Comparison of ENCODE assay signal across 9 mouse cellular contexts in genomic region chr1:90592784-90593183, GRCm38 (mm10). TPM values are rescaled to one million over a fixed set of nuclear protein-coding genes. Genes with fewer than 3 reads are reported as not detected.
DNase-seq lines count a peak whose midpoint lies in the region; ATAC-seq and TF ChIP-seq lines count a peak whose summit lies in the region.
"Had no signal": no experiment of that assay in that cellular context is flagged by ENCODE, and none has a peak within 500 bp of the region (broad histone marks: within the 10 kb centered on the region; RNA-seq: fewer than 3 reads in every experiment).

No protein-coding gene starts in this region.

- TF ChIP-seq CTCF in hindbrain, postnatal 0 days (IDR thresholded peaks at IDR 0.05; ENCODE audit: low read depth) = peak; percentile 98
- peak; percentile 95 for TF ChIP-seq CTCF in small intestine, adult 2 months (IDR thresholded peaks at IDR 0.05; ENCODE audit: extremely low read depth, insufficient read length, insufficient replicate concordance, low read depth, low read length)

- H3K4me3 ChIP-seq in forebrain, embryonic 15.5 days = no peak overlapping the region
- H3K4me3 ChIP-seq in hindbrain, postnatal 0 days (ENCODE audit: low read length) = no peak overlapping the region
- H3K4me3 ChIP-seq in midbrain, embryonic 13.5 days (replicated peaks) = no peak overlapping the region
- H3K4me3 ChIP-seq in small intestine, adult 2 months (ENCODE audit: low read depth, low read length) = no peak overlapping the region
- H3K4me3 ChIP-seq: neural tube, embryonic 12.5 days had no signal

- DNase-seq in cerebellum, adult 11 months = peak; percentile 44
- DNase-seq in c-Kit-positive CD71-positive TER-119-negative erythroid progenitor cells, embryonic 14.5 days (ENCODE audit: low read depth) = peak; percentile 36
- DNase-seq in hindbrain, postnatal 0 days (ENCODE audit: low spot score) = peak; percentile 89
- DNase-seq in left cerebral cortex, adult 8-10 months (ENCODE audit: low spot score in 2 of 2) = peak; percentile 14 to 78

- H3K9me3 ChIP-seq in forebrain, embryonic 15.5 days = no peaks in the 10 kb centered on the region
- no peaks in the 10 kb centered on the region for H3K9me3 ChIP-seq in hindbrain, postnatal 0 days (ENCODE audit: low read length)
- no peaks in the 10 kb centered on the region for H3K9me3 ChIP-seq in midbrain, embryonic 13.5 days
- H3K9me3 ChIP-seq: neural tube, embryonic 12.5 days had no signal

- H3K4me1 ChIP-seq in forebrain, embryonic 15.5 days = no peaks in the 10 kb centered on the region
- no peaks in the 10 kb centered on the region for H3K4me1 ChIP-seq in hindbrain, postnatal 0 days (ENCODE audit: insufficient read depth, low read length)
- H3K4me1 ChIP-seq in midbrain, embryonic 13.5 days (replicated peaks) = peaks cover 4% of the 10 kb centered on the region; the same call in 1 of the 2 replicates
- no peaks in the 10 kb centered on the region; the same call in 1 of the 2 replicates for H3K4me1 ChIP-seq in small intestine, adult 2 months (ENCODE audit: control insufficient read depth, insufficient read depth, insufficient read length, low read length)

- H3K27ac ChIP-seq in forebrain, embryonic 15.5 days (replicated peaks) = no peak overlapping the region
- H3K27ac ChIP-seq in hindbrain, postnatal 0 days = no peak overlapping the region
- no peak overlapping the region for H3K27ac ChIP-seq in midbrain, embryonic 13.5 days
- no peak overlapping the region for H3K27ac ChIP-seq in small intestine, adult 2 months (ENCODE audit: insufficient read depth, low read depth, low read length)
- H3K27ac ChIP-seq: neural tube, embryonic 12.5 days had no signal

- no peaks in the 10 kb centered on the region for H3K27me3 ChIP-seq in forebrain, embryonic 15.5 days
- no peaks in the 10 kb centered on the region for H3K27me3 ChIP-seq in hindbrain, postnatal 0 days (ENCODE audit: insufficient read depth, low read length)
- H3K27me3 ChIP-seq in midbrain, embryonic 13.5 days = peaks cover 18% of the 10 kb centered on the region
- no peaks in the 10 kb centered on the region for H3K27me3 ChIP-seq in small intestine, adult 2 months (ENCODE audit: control insufficient read depth, insufficient read depth, low read length)

- no peak overlapping the region for H3K4me2 ChIP-seq in forebrain, embryonic 15.5 days (replicated peaks)
- no peak overlapping the region for H3K4me2 ChIP-seq in hindbrain, postnatal 0 days (ENCODE audit: low read depth, low read length)
- no peak overlapping the region for H3K4me2 ChIP-seq in midbrain, embryonic 13.5 days (replicated peaks)
- H3K4me2 ChIP-seq: neural tube, embryonic 12.5 days had no signal

- WGBS in forebrain, embryonic 15.5 days = 23% methylated on average over 6 of the region's 6 CpGs
- WGBS in hindbrain, postnatal 0 days = 13% methylated on average over 6 of the region's 6 CpGs
- 23% methylated on average over 6 of the region's 6 CpGs for WGBS in midbrain, embryonic 13.5 days
- 16% methylated on average over 6 of the region's 6 CpGs for WGBS in small intestine, adult 2 months

- no peak overlapping the region for H3K9ac ChIP-seq in forebrain, embryonic 15.5 days (replicated peaks)
- H3K9ac ChIP-seq in hindbrain, postnatal 0 days (replicated peaks; ENCODE audit: low read length) = no peak overlapping the region
- H3K9ac ChIP-seq in midbrain, embryonic 13.5 days (replicated peaks) = no peak overlapping the region
- H3K9ac ChIP-seq: neural tube, embryonic 12.5 days had no signal

- no peaks in the 10 kb centered on the region for H3K36me3 ChIP-seq in forebrain, embryonic 15.5 days
- H3K36me3 ChIP-seq in hindbrain, postnatal 0 days (ENCODE audit: insufficient read depth, low read length) = no peaks in the 10 kb centered on the region
- H3K36me3 ChIP-seq in midbrain, embryonic 13.5 days = no peaks in the 10 kb centered on the region
- H3K36me3 ChIP-seq in small intestine, adult 2 months (ENCODE audit: control insufficient read depth, insufficient read depth, low read length) = no peaks in the 10 kb centered on the region
- H3K36me3 ChIP-seq: neural tube, embryonic 12.5 days had no signal

- no peak; the same call in 1 of the 2 replicates for ATAC-seq in cerebellum, adult (ENCODE audit: insufficient number of reproducible peaks, low FRiP score, low TSS enrichment)
- ATAC-seq in forebrain, embryonic 15.5 days (replicated peaks) = peak; percentile 64; the same call in 1 of the 2 replicates
- ATAC-seq in hindbrain, postnatal 0 days = peak; percentile 64
- ATAC-seq in midbrain, embryonic 13.5 days = peak; percentile 74; the same call in 1 of the 2 replicates

- no peak for TF ChIP-seq POLR2A in small intestine, adult 2 months (IDR thresholded peaks at IDR 0.05; ENCODE audit: low read depth, low read length)

RNA-seq across cellular contexts. Expression of gene Cops8, which starts 10.0 kb away (rescaled TPM):
- polyA plus RNA-seq in forebrain, embryonic 15.5 days (2015; fragmentation: Nextera tagmentation; extraction: Ambion mirVana) = 180 and 195 TPM in 2 replicates
- 97.2 and 117 TPM in 2 replicates for total RNA-seq in hindbrain, postnatal 0 days (2014; rRNA removed)
- polyA plus RNA-seq in hindbrain, postnatal 0 days (2015; fragmentation: Nextera tagmentation; extraction: Ambion mirVana) = 167 and 170 TPM in 2 replicates
- 100 to 1,000 TPM; 109 to 160 (median 131) TPM for total RNA-seq in left cerebral cortex, adult 8-10 months (2022)
- 180 and 185 TPM in 2 replicates for polyA plus RNA-seq in midbrain, embryonic 13.5 days (2015; fragmentation: Nextera tagmentation; extraction: Ambion mirVana)
- polyA plus RNA-seq in small intestine, adult 2 months (2012; rRNA removed) = 12.5 and 14.4 TPM in 2 replicates

Comparison
In these comparisons a context has a peak if more than half of its experiments do, and no peak if none do; other contexts are left out.
1. DNase-seq: peak in every context shown above with its lines; median percentile 89 in hindbrain, postnatal 0 days; 46 in left cerebral cortex, adult 8-10 months; 44 in cerebellum, adult 11 months; 36 in c-Kit-positive CD71-positive TER-119-negative erythroid progenitor cells, embryonic 14.5 days.
2. RNA of gene Cops8, which starts 10.0 kb away (polyA plus RNA-seq): 180 to 195 TPM in forebrain, embryonic 15.5 days, 180 to 185 TPM in midbrain, embryonic 13.5 days and 167 to 170 TPM in hindbrain, postnatal 0 days; 12.5 to 14.4 TPM in small intestine, adult 2 months; every median in the first group is over 10 times any median in the second.